Mouse (Mus musculus): ENCODE measurements around the gene Olfr98. TPM values are rescaled to one million over a fixed set of nuclear protein-coding genes. Genes with fewer than 3 reads are reported as not detected.
"Not testable (repeated sequence)": the region's sequence is repeated elsewhere in the genome, so short reads cannot be mapped to it uniquely, and the experiment has no call there.

Gene Olfr98
- polyA plus RNA-seq, 1 experiment from 2014 or later: not detected

DNA sequence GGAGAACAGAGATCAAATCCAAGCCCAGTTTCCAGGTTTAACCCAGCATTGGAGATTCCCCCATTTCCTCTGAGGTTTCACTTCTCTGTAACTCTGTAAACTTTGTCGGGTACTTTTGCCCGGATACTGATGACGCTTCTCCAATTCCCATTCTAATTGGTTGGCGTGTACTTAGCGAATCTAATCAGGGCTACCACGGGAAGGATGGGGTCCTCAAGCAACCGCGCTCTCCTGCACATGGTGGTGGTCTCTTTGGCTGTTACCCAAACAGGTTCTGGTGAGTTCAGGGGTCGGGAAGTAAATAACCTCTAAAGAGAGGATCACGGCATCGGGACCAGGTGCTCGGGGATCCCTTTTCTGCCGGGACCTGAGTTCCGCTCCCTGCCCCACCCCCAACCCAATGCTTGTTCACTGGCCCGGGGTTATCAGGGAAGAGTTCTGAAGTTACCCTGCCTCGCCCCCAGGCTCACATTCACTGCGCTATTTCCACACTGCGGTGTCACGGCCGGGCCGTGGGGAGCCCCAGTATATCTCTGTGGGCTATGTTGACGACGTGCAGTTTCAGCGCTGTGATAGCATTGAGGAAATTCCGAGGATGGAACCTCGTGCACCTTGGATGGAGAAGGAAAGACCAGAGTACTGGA, 6.6 kb upstream of the Olfr98 start, which contains the start of gene H2-M3:
H2-M3 (plus strand) TSS at position 163 of the 644 bp plus-strand sequence.
- H3K4me3 ChIP-seq (ENCODE audit: low read length): peak within 1 kb of the TSS; percentile 50
- ATAC-seq (ENCODE audit: low FRiP score, low TSS enrichment): peak; percentile 99
- no peaks in the 10 kb centered on the region; the same call in 1 of the 2 replicates for H3K27me3 ChIP-seq (ENCODE audit: control insufficient read depth, insufficient read depth, low read length)
- H3K9ac ChIP-seq (ENCODE audit: low read depth, low read length): peak within 1 kb of the TSS; percentile 40; the same call in 1 of the 2 replicates
- peak within 1 kb of the TSS; percentile 88 for H3K4me2 ChIP-seq (replicated peaks; ENCODE audit: low read depth, low read length)
- no peaks in the 10 kb centered on the region for H3K36me3 ChIP-seq (ENCODE audit: control insufficient read depth, insufficient read depth, low read length)
- H3K27ac ChIP-seq (ENCODE audit: low read depth, low read length): no peak within 1 kb of the TSS
- no peaks in the 10 kb centered on the region for H3K4me1 ChIP-seq (ENCODE audit: control insufficient read depth, insufficient read depth, low read length)
- H3K9me3 ChIP-seq (ENCODE audit: control insufficient read depth, low read length): no peaks in the 10 kb centered on the region
- WGBS: 5% methylated on average over 26 of the region's 26 CpGs

DNA sequence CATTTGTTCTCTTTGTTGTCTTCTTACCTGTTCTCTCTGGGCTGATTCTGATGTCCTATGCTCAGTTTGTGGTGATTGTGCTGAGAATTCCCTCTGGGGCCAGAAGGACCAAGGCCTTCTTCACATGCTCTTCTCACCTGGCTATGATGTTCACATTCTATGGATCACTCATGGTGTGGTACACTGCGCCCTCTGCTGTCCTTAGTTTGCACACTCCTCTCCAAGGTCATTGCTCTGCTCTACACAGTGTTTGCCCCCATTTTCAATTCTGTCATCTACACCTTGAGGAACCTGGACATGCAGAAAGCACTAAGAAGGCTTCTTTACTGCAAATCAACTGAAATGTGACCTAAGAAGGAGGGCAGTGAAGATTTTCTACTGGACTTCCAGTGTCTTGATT, 13.0 kb downstream of the Olfr98 start:
- H3K9ac ChIP-seq (ENCODE audit: low read depth, low read length): no peak overlapping the region
- H3K4me3 ChIP-seq (ENCODE audit: low read length): no peak overlapping the region
- no peaks in the 10 kb centered on the region for H3K4me1 ChIP-seq (ENCODE audit: control insufficient read depth, insufficient read depth, low read length)
- ATAC-seq (ENCODE audit: low FRiP score, low TSS enrichment): no peak
- no peaks in the 10 kb centered on the region for H3K27me3 ChIP-seq (ENCODE audit: control insufficient read depth, insufficient read depth, low read length)
- no peak overlapping the region for H3K27ac ChIP-seq (ENCODE audit: low read depth, low read length)
- WGBS: 17% methylated on average over 1 of the region's 1 CpGs
- H3K9me3 ChIP-seq (ENCODE audit: control insufficient read depth, low read length): no peaks in the 10 kb centered on the region
- H3K4me2 ChIP-seq (replicated peaks; ENCODE audit: low read depth, low read length): no peak overlapping the region
- no peaks in the 10 kb centered on the region for H3K36me3 ChIP-seq (ENCODE audit: control insufficient read depth, insufficient read depth, low read length)

DNA sequence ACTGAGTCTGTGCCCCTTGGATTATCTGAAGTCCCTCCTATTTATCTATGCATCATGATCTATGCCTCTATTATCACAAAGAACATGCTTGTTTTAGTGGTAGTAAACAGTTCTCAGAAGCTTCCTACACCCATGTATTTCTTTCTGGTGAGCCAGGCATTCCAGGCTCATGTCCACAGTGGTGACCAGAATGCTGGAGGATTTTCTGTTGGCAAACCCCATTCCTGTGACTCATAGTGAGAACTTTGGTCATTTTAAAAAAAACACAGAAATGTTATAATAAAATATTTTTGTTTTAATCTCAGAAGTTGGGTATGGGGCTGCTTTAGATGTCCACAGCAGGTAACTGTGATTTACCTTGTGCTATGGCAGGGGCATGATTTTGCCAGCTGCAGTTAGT, 14.1 kb downstream of the Olfr98 start:
- Histone ChIP-seq H3K36me3 (ENCODE audit: control insufficient read depth, insufficient read depth, low read length) (no peaks in the 10 kb centered on the region), H3K4me3 (ENCODE audit: low read length) (no peak overlapping the region), H3K4me1 (ENCODE audit: control insufficient read depth, insufficient read depth, low read length) (no peaks in the 10 kb centered on the region), H3K4me2 (replicated peaks; ENCODE audit: low read depth, low read length) (no peak overlapping the region), H3K9me3 (ENCODE audit: control insufficient read depth, low read length) (no peaks in the 10 kb centered on the region), H3K27me3 (ENCODE audit: control insufficient read depth, insufficient read depth, low read length) (no peaks in the 10 kb centered on the region), H3K27ac (ENCODE audit: low read depth, low read length) (no peak overlapping the region), H3K9ac (ENCODE audit: low read depth, low read length) (no peak overlapping the region)
- ATAC-seq (ENCODE audit: low FRiP score, low TSS enrichment): no peak

DNA sequence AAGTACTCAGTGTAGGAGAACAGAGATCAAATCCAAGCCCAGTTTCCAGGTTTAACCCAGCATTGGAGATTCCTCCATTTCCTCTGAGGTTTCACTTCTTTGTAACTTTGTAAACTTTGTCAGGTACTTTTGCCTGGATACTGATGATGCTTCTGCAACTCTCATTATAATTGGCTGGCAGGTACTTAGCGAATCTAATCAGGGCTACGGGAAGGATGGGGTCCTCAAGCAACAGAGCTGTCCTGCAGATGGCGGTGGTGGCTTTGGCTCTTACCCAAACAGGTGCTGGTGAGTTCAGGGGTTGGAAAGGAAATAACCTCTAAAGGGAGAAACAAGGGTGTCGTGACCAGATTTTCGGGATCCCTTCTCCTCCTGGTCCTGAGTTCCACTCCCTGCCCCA, 16.8 kb downstream of the Olfr98 start:
- no peak overlapping the region for H3K9ac ChIP-seq (ENCODE audit: low read depth, low read length)
- H3K4me3 ChIP-seq (ENCODE audit: low read length): no peak overlapping the region
- H3K27ac ChIP-seq (ENCODE audit: low read depth, low read length): no peak overlapping the region
- H3K27me3 ChIP-seq (ENCODE audit: control insufficient read depth, insufficient read depth, low read length): no peaks in the 10 kb centered on the region
- no peaks in the 10 kb centered on the region for H3K36me3 ChIP-seq (ENCODE audit: control insufficient read depth, insufficient read depth, low read length)
- peak; percentile 85; the same call in 1 of the 2 replicates for ATAC-seq (ENCODE audit: low FRiP score, low TSS enrichment)
- 29% methylated on average over 5 of the region's 5 CpGs for whole genome bisulfite sequencing
- H3K4me2 ChIP-seq (replicated peaks; ENCODE audit: low read depth, low read length): no peak overlapping the region
- no peaks in the 10 kb centered on the region for H3K9me3 ChIP-seq (ENCODE audit: control insufficient read depth, low read length)
- no peaks in the 10 kb centered on the region for H3K4me1 ChIP-seq (ENCODE audit: control insufficient read depth, insufficient read depth, low read length)

DNA sequence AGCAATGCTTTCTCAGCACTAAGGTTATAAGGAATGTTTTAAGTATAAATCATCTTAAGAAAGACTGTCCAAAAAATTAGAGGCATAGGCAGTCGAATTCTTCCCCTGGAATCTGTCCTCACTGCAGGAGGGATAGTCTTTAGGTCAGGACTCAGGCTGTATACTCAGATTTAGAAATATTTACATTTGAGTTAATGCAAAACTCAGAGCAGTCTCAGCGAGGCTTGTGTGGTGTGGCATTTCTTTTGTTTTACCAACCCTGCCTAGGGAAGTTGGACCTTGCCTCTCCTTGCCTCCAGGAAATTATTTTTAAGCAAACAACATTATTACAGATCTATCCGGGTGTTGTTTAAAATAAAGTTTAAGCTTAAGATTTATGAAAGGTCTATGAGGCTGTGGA, 21.4 kb downstream of the Olfr98 start:
- Histone ChIP-seq H3K4me2 (replicated peaks; ENCODE audit: low read depth, low read length) (no peak overlapping the region), H3K27me3 (ENCODE audit: control insufficient read depth, insufficient read depth, low read length) (no peaks in the 10 kb centered on the region), H3K36me3 (ENCODE audit: control insufficient read depth, insufficient read depth, low read length) (no peaks in the 10 kb centered on the region), H3K9me3 (ENCODE audit: control insufficient read depth, low read length) (peaks cover 6% of the 10 kb centered on the region; the same call in 1 of the 2 replicates), H3K4me1 (ENCODE audit: control insufficient read depth, insufficient read depth, low read length) (no peaks in the 10 kb centered on the region), H3K4me3 (ENCODE audit: low read length) (no peak overlapping the region), H3K27ac (ENCODE audit: low read depth, low read length) (no peak overlapping the region), H3K9ac (ENCODE audit: low read depth, low read length) (no peak overlapping the region)
- 51% methylated on average over 3 of the region's 3 CpGs for WGBS
- no peak for ATAC-seq (ENCODE audit: low FRiP score, low TSS enrichment)

DNA sequence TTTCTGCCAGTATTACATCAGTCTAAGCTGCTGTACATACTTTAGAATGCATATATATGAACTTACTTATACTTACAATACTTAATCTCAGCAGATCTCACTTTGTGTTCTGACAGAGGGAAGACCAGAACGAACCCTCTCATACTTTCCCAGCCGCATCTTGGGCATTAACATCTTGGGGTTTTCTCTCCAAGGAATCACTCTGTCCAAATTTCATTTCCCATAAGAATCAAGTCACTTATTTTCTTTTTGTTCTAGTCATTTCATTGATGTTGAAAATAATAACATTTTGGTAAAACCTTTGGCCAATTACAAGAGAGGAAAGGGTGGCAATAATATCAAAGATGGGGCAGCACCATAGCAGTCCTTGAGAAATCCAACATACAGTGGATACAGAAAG, 26.3 kb downstream of the Olfr98 start, which contains the start of gene Olfr97:
Olfr97 (minus strand) TSS at position 101 of the 400 bp plus-strand sequence.
- H3K27ac ChIP-seq (ENCODE audit: low read depth, low read length); H3K4me2 ChIP-seq (replicated peaks; ENCODE audit: low read depth, low read length); H3K9ac ChIP-seq (ENCODE audit: low read depth, low read length); H3K27me3 ChIP-seq (ENCODE audit: control insufficient read depth, insufficient read depth, low read length); H3K36me3 ChIP-seq (ENCODE audit: control insufficient read depth, insufficient read depth, low read length); ATAC-seq (ENCODE audit: low FRiP score, low TSS enrichment); H3K9me3 ChIP-seq (ENCODE audit: control insufficient read depth, low read length); H3K4me1 ChIP-seq (ENCODE audit: control insufficient read depth, insufficient read depth, low read length); H3K4me3 ChIP-seq (ENCODE audit: low read length): not testable (repeated sequence)
- 85% methylated on average over 2 of the region's 2 CpGs for WGBS

DNA sequence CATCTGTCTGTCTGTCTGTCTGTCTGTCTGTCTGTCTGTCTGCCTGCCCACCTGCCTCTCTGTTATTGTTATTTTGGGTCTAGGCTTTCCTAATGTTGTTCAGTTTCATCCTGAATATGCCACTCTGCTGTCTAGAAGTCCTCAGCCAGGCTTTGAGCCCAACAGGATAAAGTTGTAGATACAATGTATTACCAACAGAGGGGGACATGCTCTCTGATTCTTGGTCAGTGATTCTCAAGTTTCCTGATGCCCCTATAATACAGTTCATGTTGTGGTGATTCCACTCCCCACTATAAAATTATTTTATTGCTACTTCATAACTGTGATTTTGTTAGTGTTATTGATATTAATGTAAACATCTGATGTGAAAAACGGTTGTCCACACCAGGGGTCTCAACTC, 41.7 kb downstream of the Olfr98 start:
- no peak overlapping the region for H3K9ac ChIP-seq (ENCODE audit: low read depth, low read length)
- 0 out of 2 replicates have a peak, but pooled peaks cover 2% of the 10 kb centered on the region for H3K9me3 ChIP-seq (ENCODE audit: control insufficient read depth, low read length)
- 23% methylated on average over 1 of the region's 1 CpGs for WGBS
- no peak overlapping the region for H3K4me2 ChIP-seq (replicated peaks; ENCODE audit: low read depth, low read length)
- ATAC-seq (ENCODE audit: low FRiP score, low TSS enrichment): no peak
- no peak overlapping the region for H3K4me3 ChIP-seq (ENCODE audit: low read length)
- H3K36me3 ChIP-seq (ENCODE audit: control insufficient read depth, insufficient read depth, low read length): no peaks in the 10 kb centered on the region
- H3K27ac ChIP-seq (ENCODE audit: low read depth, low read length): no peak overlapping the region
- no peaks in the 10 kb centered on the region for H3K27me3 ChIP-seq (ENCODE audit: control insufficient read depth, insufficient read depth, low read length)
- H3K4me1 ChIP-seq (ENCODE audit: control insufficient read depth, insufficient read depth, low read length): no peaks in the 10 kb centered on the region

DNA sequence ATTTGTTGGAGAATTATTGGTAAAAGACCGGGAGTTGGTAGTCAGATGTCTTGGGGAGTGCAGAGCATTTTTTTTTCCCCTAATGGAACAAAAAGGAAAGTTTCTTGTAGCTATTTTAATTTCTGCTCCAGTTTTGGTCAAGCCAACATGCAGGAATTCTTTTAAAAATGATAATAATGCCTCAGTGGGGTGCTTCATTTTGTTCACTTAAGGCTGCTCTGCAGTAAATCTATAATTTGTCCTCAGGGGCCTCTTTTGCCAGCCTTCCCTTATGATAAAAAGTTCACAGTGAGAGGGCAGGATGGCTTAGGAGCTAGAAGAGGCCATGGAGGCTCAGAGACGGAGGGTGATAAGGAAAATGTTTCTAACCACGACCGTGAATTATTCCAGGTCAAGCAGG, 43.7 kb downstream of the Olfr98 start, which contains the start of gene Olfr96:
Olfr96 (plus strand) TSS at position 301 of the 400 bp plus-strand sequence.
- ATAC-seq (ENCODE audit: low FRiP score, low TSS enrichment): no peak
- no peak within 1 kb of the TSS for H3K4me2 ChIP-seq (replicated peaks; ENCODE audit: low read depth, low read length)
- 0 out of 2 replicates have a peak, but pooled peaks cover 2% of the 10 kb centered on the region for H3K9me3 ChIP-seq (ENCODE audit: control insufficient read depth, low read length)
- WGBS: 69% methylated on average over 4 of the region's 4 CpGs
- H3K27me3 ChIP-seq (ENCODE audit: control insufficient read depth, insufficient read depth, low read length): no peaks in the 10 kb centered on the region
- no peaks in the 10 kb centered on the region for H3K4me1 ChIP-seq (ENCODE audit: control insufficient read depth, insufficient read depth, low read length)
- no peak within 1 kb of the TSS for H3K4me3 ChIP-seq (ENCODE audit: low read length)
- no peak within 1 kb of the TSS for H3K27ac ChIP-seq (ENCODE audit: low read depth, low read length)
- no peak within 1 kb of the TSS for H3K9ac ChIP-seq (ENCODE audit: low read depth, low read length)
- no peaks in the 10 kb centered on the region for H3K36me3 ChIP-seq (ENCODE audit: control insufficient read depth, insufficient read depth, low read length)

DNA sequence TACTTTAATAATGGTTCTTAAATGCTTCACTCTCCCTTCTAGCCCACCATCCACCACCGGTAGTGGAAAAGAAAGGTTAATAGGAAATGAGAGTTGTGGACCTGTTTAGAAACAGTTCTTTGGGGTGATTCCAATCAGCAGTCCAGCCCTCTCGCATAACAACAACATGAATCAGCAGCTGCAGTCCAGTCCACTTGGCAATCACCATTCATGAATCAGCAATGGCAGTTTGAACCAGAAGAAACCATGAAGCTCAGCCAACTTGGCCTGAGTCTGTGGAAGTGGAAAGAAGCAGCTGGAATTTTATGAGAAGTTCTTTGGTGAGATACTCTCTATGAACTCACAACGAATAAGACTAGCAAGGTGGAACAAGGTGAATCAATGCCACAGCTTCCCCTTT, 45.1 kb downstream of the Olfr98 start:
- Histone ChIP-seq H3K4me1 (ENCODE audit: control insufficient read depth, insufficient read depth, low read length) (no peaks in the 10 kb centered on the region), H3K9ac (ENCODE audit: low read depth, low read length) (no peak overlapping the region), H3K4me2 (replicated peaks; ENCODE audit: low read depth, low read length) (no peak overlapping the region), H3K36me3 (ENCODE audit: control insufficient read depth, insufficient read depth, low read length) (no peaks in the 10 kb centered on the region), H3K9me3 (ENCODE audit: control insufficient read depth, low read length) (0 out of 2 replicates have a peak, but pooled peaks cover 2% of the 10 kb centered on the region), H3K27me3 (ENCODE audit: control insufficient read depth, insufficient read depth, low read length) (no peaks in the 10 kb centered on the region), H3K27ac (ENCODE audit: low read depth, low read length) (no peak overlapping the region), H3K4me3 (ENCODE audit: low read length) (no peak overlapping the region)
- ATAC-seq (ENCODE audit: low FRiP score, low TSS enrichment): no peak
- 87% methylated on average over 3 of the region's 3 CpGs for WGBS
